Mouse (Mus musculus) 3T3-L1 (cell line): ENCODE data around the gene Mrps18b.

ENCODE experiments used
- DNase-seq: peaks from one replicate; pipeline ENCODE4 v3.0.0-alpha.2; 2015; ENCODE audit warnings: low read depth, low spot score

Gene Mrps18b

DNA sequence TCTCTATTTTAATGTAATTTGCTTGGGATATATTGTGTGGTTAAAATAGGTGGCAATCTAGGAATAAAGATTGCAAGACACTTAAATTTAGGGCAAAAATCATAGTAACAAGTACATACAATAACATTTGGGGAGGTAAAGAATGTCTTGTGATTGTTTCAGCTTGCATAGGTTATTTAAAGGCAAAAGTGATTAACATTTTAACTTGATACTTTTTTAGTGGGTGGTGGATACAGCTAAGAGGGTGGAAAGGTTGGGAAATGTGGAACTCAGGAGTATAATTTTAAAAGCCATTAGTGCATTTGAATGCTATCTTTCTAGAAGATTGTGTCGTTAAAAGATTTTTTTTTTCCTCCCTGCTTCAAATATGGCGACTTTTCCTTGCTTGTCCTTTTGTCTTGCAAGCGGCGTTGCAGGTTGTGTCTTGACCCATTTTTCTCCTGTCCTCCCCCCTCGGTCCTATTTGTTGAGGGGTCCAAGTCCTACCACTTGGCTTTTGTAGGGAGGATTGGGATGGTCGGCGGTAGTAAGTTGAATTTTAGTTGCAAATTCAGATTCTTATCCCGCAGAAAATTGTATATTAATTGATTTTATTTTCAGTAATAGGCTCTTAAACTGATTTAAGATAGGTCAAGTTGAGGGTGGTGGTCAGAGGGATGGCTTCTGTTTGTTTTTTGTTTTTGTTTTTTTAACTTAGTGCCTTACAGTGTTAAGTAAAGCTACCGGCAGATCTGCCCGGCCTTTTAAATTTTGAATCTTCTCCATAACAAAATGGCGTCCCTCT is 2.3 kb upstream of the Mrps18b start:
- peak; percentile 79 for DNase-seq

DNA sequence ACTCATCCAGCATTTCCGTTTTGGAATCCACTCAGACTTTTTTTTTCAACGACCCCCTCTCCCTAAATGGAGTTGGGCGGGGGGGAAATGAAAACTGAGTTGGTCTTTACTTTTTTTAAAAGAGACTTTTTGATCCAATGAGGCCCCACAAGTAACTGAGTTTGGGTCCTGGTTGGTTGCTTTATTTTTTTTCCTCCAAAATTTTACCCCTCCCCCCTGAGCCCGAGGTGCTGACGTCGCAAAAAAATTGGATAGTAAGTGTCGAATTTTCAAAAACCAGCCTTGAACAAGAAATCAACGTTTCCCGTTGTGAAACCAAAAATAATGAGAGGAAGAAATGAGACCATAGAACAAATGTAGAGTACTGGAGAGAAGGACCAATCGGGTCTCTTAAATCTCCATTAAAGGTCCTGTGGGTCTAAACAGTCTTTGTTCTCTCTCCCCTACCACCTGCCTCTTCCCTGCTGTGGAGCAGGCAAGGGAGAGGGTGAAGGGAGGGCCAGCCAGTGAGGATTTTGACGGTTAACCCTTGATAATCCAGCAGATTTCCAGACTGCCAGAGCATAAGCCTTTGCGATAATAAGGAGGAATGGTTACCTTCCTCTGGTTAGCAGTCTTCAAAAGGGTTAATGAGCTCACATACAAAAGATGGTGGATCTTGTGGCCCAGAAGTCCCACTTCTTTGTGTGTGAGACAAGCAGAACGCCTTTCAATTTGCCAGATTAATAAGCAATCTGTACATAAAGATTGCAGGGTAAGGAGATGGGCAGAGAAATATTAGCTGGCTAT is 1.5 kb upstream of the Mrps18b start:
- DNase-seq, result peak; percentile 57

DNA sequence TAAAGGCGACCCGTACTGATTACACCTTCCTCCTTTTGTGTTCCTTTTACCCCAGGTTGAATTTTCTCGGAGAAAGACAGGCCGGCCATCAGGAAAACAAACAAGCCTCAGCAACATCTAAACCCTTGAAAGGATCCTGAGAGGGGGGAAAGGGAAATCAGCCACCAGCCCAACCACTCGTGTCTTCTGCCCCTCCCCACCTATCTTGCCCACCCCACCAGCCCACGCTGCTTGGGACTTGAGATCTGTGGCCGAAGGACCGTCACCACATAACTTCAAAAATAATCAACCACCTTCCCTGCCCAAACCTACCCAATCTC is 914 bp upstream of the Mrps18b start:
- DNase-seq, result no peak

DNA sequence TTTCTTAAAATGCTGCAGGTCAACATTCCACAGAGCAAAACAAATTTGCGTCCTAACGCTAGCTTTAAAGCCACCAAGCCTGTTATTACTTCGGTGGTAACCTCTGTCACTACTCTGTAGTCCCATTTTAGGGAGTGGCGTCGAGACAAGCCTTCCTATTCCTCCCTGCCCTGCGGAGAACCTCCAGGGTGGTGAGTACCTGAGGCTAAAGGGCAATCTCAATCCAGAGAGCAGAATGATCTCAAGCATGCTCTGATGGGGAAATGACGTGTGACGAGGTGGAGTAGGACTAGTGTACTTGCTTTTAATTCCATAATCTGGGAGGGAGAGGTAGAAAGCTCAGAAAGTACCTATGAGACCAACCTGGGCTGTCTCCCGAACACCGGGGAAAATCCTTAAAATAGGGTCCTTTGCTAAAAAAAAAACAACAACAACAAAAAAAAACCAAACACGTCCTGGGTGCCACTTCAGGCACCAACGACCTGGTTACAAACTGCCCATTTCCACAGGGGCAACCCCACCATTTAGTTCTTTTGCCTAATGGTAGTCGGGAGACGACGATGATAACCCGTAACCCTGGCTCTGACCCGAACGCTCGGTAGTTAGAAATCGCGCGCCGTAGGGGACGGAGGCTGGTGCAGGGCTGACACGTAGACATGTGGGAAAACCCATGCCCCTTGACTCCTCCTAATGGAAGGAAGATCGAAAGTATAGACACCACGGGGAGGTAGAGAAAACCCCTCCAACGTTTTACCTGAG is 472 bp downstream of the Mrps18b start:
- peak; percentile 47 for DNase-seq

DNA sequence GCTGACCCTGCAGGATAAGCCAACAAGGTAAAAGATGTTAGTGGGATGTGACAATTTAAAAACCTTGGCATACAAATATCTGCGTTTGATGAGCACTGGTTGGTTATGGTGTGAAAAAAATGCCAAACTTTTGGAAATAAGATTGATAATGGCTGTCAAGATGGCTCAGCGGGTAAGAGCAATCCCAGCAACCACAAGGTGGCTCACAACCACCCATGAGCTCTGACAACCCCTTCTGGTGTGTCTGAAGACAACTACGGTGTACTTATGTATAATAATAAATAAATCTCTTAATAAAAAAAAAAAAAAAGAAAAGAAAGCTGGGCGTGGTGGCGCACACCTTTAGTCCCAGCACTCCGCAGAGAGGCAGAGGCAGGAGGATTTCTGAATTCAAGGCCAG is 1.2 kb downstream of the Mrps18b start:
- DNase-seq, result peak; percentile 56

DNA sequence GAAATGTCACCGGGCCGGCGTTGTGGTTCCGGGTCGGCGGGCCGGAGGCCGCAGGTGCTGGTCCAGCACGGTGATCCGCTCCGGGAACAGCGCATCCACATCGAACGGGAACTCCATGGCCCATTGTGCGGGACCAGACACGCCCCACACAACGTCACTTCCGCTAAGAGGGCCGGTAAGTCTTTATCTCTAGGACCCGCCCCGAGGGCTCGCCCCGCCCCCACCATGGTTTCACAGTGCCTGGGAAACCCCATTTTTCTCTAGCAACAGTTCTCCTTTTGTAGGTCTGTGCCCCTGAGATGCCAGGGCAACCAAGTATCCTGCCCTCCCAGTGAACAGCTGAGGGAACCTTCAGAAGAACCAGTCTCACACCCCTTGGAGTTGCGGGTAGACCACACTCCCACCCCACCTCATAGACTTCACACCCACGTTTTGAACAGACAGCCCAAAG is 6.2 kb downstream of the Mrps18b start, which contains the start of gene Atat1:
Gene Atat1, minus strand, starts transcription at position 157 of the 451 bp plus-strand sequence.
- DNase-seq, result peak; percentile 98

DNA sequence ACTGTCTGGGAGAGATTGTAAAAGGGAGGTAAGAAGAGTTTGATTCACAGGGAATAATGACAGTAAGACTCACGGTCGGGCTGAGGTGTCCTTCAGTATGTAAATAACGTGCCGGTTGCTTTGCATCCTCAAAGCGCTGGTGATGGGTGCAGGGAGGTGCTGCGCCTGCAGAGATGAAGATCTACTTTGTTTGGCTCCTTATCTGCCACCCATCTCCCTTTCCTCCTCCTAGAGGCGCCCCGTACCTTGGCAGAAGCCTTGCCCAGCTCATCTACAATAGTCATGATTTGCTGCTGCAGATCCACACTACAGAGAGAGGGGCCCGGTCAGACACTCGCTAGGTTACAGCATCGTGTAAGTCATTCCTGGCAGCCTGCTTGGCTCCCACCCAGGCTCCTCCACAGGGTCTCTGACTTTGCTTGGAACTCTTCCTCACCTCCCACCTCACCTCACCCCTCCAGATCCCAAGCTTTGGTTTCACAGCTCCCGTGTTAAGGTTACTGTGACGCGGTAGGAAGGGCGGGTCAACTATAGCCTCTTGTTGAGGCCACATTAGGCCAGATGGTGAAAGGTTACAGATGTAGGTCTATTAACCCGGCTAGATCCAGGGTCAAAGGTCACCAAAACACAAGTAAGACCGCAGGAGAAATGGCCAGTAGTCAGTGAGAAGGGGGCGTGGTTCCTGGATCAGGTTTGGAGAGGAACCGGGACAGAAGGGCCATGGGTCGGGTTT is 6.8 kb downstream of the Mrps18b start:
- DNase-seq, result no peak

DNA sequence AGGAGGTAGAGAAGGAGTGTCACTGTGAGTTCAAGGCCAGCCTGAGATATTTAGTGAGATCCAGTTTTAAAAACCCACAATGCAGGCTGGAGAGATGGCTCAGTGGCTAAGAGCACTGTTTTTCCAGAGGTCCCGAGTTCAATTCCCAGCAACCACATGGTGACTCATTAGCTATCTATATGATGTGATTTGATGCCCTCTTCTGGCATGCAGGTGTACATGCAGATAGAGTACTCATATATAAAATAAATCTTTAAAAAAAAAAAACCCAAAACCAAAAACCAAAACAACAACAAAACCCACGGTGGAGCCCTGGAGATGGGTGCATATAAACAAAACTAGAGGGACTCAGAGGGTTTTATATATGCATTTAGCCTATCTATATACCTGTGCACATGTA is 8.6 kb downstream of the Mrps18b start:
- peak; percentile 68 for DNase-seq

DNA sequence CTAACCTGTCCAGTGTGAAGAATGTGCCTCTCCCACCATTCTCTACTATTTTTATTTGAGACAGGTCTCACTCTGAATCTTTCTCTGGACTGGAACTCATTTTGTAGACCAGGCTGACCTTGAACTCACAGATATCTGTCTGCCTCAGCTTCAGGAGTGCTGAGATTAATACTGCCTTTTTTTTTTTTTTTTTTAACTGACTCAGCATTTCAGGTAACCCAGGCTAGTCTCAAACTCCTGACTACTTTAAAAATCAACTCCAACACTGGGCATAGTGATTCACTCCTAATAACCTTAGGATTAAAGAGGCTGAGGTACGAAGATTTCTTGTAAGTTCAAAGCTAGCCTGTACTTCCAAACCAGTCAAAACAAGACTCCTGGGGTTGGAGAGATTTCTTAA is 10.6 kb downstream of the Mrps18b start:
- no peak for DNase-seq

DNA sequence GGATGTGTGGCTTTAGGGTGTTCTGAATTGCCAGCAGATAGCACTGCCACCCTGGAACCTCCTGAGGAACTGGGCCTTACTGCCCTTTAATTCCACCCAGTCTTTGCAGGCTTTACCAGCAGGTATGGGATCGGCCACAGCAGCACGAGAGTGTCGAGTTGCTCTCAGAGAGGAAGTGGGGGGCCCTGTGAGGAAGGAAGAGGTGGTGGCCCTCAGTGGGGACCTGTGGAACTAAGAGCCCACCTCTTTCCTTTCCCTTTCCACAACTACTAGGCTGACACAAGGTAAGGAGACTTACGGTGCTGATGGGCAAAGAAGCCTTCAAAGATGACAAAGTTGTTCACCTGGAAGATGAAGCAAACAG is 12.2 kb downstream of the Mrps18b start:
- DNase-seq, result no peak

DNA sequence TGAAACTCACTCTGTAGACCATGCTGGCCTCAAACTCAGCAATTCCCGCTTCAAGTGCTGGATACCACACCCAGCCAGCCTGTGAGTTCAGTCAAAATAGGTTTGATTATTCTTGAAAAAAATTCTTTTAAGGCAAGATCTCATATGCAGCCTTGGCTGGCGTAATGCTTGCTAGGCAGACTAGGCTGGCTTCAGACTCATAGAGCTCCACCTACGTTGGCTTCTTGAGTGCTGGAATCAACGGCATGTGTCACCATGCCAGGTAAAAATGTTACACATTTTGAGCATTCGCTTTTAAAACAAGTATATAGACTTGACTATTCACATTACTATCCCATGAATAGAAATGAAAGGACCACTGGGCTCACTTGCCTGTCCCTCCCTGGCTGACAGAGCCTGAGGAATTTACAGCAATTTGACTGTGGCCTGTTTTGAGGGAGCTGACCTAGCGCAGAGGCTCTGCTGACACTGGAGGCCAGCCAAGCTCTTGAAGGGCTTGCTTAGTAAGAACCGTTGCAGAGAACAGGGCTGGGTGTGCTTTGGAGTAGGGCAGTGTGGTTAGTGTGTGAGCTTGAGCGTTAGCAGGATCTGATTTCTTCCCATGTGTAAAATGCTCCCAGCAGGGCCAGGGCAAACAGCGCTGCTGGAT is 12.7 kb downstream of the Mrps18b start:
- no peak for DNase-seq

DNA sequence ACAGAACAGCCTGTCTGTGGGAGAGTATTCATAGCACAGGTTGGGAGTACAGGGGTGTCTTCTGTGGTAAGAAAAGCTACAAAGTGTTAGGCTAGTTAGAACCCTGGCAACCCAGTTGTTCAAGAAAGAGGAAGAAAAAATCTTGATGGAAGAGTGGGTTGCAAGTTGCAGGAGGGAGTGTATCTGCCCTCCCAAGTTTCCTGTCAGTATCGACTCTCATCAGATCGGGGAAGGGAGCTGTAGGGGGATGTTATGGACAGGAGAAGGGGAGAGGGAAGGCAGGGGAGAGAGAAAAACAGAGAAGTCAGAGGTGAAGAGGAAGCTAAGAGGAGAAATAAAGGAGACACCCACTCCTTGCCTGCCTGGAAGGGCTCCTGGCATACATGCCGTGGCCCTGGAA is 15.6 kb downstream of the Mrps18b start:
- no peak for DNase-seq

DNA sequence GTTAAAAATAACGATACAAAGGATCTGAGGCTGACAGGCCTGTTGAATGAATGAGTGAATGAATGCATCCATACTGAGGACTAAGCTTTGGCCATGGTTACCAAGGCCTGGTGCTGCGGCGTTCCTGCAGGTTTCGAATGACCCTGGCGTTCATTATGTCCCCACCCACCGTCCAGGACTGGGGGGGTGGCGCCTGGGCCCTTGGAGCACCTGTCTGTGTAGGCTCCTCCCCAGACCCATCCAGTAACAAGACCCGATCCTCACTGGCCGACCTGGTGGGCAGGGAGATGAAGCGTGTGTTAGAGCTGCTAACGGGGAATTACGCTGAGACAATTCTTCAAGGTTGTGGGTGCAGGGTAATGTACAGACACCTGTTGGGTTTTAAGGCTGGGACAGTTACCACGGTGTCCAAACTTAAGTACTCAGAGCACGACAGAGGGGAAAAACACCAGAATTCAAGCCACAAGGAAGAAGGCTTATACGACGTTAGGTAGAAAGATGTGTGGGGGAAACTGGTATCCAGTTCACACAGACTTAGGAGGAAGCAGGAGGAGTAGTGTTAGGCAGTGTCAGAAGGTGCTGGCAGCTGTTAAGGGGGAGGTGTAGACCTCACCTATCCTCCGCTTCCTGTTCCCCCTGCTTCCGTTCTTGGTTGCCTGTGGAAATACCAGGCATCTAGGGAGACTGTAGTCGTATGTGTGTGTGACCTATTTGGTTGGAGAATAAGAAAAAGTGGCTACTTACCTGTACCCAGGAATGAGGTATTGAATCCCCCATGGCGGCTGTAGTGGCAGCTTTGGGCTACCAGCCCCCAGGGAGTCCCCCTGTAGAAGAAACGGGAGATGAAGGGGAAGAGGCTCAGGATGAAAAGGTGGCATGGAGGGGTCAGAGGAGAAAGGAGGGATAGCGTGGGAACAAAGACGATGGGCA is 18.3 kb downstream of the Mrps18b start:
- no peak for DNase-seq

DNA sequence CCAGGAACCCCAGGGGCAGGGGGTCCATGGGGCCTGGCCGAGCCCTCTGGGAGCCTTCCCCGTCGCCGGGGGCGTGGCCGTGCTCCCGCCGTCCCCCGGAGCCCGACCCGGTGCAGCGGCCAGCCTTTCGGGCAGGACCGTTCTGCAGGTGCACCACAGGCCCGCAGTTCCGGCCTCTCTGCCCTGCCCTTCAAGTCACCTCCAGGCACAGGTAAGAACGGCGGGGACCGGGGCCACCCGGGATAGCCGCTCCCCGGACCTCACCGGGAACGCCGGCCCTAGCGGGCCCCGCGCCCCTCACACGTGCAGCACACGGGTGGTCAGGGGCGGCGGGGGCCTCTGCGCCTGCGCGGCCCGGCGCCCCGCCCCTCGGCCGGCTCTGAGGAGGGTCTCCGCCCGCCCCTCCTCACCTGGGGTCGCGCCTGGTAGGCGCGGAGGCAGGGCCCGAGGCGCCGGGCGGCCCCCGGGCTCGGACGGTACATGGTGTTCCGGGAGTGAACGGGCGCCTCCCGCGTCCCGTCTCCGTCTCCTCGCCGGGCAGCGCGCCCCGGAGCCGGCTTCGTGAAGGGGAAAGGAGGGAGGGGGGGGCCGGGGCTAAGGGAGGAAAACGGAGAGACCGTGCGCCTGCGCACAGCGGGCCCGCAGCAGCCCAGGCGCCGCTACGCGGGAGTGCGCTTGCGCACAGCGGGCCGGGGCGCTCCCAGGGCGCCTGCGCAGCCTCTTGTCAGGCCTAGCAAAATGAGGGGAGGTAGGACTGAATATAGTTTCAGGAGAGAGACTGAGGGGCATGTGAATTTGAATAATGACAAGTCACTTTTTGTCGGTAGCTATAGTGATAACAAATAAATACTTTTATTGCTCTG is 19.2 kb downstream of the Mrps18b start, which contains the start of gene 2310061I04Rik:
Gene 2310061I04Rik, minus strand, starts transcription at position 651 of the 863 bp plus-strand sequence.
- DNase-seq, result peak; percentile 90

DNA sequence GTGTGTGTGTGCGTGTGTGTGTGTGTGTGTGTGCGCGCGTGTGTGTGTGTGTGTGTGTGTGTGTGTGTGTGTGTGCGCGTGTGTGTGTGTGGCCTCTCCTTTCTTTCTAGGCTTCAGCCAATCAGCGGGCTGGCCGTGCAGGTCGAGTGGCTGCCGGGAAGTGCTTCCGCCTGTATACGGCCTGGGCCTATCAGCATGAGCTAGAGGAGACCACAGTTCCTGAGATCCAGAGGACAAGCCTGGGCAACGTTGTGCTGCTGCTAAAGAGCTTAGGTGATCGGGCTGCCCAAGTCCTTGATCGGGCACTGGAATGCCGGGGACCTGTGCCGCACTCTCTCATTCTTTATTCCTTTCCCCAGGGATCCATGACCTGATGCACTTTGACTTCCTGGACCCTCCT is 28.5 kb downstream of the Mrps18b start:
- DNase-seq, result no peak

DNA sequence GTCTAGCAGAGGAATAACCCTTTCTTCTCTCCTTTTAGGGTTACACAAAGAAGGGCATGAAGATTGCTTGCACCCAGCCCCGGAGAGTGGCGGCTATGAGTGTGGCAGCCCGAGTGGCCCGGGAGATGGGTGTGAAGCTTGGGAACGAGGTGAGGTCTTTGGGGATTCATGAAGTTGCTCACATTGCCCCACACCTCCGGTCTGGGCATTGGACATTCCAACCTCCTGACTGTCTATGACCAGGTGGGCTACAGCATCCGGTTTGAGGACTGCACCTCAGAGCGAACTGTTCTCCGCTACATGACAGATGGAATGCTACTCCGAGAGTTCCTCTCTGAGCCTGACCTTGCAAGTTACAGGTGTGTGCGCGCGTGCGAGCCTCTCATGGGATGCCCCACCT is 32.4 kb downstream of the Mrps18b start:
- DNase-seq, result no peak

DNA sequence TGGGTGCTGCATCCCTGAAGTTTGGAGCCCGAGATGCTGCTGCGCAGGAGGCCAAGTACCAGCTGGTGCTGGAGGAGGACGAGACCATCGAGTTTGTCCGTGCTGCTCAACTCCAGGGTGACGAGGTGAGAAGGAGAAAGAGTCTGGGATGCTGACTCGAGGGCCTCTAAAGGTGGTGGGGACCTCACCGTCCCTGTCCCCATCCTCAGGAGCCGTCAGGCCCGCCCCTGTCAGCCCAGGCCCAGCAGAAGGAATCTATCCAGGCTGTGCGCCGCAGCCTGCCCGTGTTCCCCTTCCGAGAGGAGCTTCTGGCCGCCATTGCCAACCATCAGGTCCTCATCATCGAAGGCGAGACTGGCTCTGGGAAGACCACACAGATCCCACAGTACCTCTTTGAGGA is 33.3 kb downstream of the Mrps18b start:
- DNase-seq, result no peak

DNA sequence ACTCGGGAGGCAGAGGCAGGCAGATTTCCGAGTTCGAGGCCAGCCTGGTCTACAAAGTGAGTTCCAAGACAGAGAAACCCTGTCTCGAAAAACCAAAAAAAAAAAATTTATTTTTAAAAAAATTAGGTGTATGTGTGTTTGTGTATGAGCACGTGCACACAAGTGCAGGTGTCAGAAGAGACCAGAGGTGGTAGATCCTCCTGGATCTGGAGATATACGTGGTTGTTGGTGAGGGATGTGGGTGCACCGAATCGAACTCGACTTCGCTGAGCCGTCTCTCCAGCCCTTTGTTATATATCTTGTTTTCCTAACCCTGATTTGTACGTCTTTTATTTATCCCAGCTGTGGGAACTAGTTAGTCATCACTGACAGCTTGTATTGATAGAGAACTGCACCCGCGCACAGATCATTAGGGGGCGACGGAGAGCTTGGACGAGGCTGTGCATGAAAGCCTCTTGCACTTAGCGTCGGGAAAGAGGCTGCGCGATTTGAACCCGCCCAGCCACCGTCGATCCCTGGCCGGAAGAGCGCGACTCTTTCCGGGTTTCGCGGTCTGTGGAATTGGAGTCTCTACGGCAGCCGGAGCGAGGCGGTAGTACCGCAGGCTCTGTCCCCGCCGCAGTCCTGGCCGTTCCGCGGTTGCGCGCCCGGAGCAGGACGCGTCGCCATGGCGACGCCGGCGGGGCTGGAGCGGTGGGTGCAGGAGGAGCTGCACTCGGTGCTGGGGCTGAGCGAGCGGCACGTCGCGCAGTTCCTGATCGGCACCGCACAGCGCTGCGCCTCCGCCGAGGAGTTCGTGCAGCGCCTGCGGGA is 36.7 kb downstream of the Mrps18b start, which contains the start of gene Dhx16:
Gene Dhx16, plus strand, starts transcription at position 575 of the 813 bp plus-strand sequence.
- peak; percentile 99 for DNase-seq
